Mouse (Mus musculus): ENCODE measurements around the gene Mef2b. TPM values are rescaled to one million over a fixed set of nuclear protein-coding genes. Genes with fewer than 3 reads are reported as not detected.

Gene Mef2b
- polyA plus RNA-seq (2014; fragmentation: Nextera tagmentation; extraction: Ambion mirVana), result 0.28 and 0.32 TPM in 2 replicates

GRCm38 (mm10) chr8:70139026-70139857, at the start of gene Mef2b, which contains the start of the genes Rfxank and Borcs8:
TSS of gene Mef2b (plus strand) at chr8:70139711.
TSS of gene Rfxank (minus strand) at chr8:70139154.
TSS of gene Borcs8 (plus strand) at chr8:70139499.
- DNase-seq (ENCODE audit: low spot score) (peak; percentile 100), ATAC-seq (ENCODE audit: low FRiP score) (peak; percentile 97)
- H3K4me1 ChIP-seq (replicated peaks; ENCODE audit: control insufficient read depth, insufficient read depth, low read length), result peaks cover 8% of the 10 kb centered on the region; the same call in 1 of the 2 replicates
- peak within 1 kb of the TSS; percentile 61 for H3K27ac ChIP-seq (ENCODE audit: low read depth, low read length)
- H3K27me3 ChIP-seq (ENCODE audit: control insufficient read depth, insufficient read depth, low read length), result no peaks in the 10 kb centered on the region
- peak within 1 kb of the TSS; percentile 79 for H3K4me3 ChIP-seq (ENCODE audit: low read depth, low read length)
- under 1% methylated on average over 46 of the region's 46 CpGs for WGBS
- peak within 1 kb of the TSS; percentile 77 for H3K9ac ChIP-seq (ENCODE audit: low read depth, low read length)
- 0 out of 2 replicates have a peak, but pooled peaks cover 6% of the 10 kb centered on the region for H3K36me3 ChIP-seq (ENCODE audit: control insufficient read depth, insufficient read depth, low read length)
- peak within 1 kb of the TSS; percentile 73 for H3K4me2 ChIP-seq (replicated peaks; ENCODE audit: low read depth, low read length)
- no peaks in the 10 kb centered on the region for H3K9me3 ChIP-seq (ENCODE audit: control insufficient read depth, low read length)

DNA sequence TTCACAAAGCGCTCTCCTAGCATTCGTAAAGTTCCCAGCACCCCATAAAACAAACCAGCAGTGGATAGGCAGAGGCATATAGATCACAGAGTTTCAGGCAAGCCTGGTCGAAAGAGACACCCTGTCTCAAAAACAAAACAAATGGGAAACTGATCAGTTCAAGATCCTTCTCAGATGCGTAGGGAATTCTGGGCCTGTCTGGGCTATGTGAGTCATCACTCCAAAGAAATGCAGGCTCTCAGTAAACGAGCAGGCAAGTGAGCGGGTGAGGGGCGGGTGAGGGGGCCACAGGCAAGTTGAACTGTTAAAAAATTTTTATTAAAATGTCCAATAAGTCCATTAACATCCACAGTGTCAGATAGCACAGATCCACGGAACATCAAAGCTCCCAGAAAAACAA, 46.7 kb upstream of the Mef2b start:
- 0 out of 2 replicates have a peak, but pooled peaks cover 8% of the 10 kb centered on the region for H3K4me1 ChIP-seq (replicated peaks; ENCODE audit: control insufficient read depth, insufficient read depth, low read length)
- peaks cover 19% of the 10 kb centered on the region for H3K27me3 ChIP-seq (ENCODE audit: control insufficient read depth, insufficient read depth, low read length)
- 72% methylated on average over 8 of the region's 8 CpGs for WGBS
- no peaks in the 10 kb centered on the region; the same call in 1 of the 2 replicates for H3K9me3 ChIP-seq (ENCODE audit: control insufficient read depth, low read length)
- DNase-seq (ENCODE audit: low spot score), result no peak
- peaks cover 10% of the 10 kb centered on the region for H3K36me3 ChIP-seq (ENCODE audit: control insufficient read depth, insufficient read depth, low read length)
- no peak overlapping the region for H3K4me3 ChIP-seq (ENCODE audit: low read depth, low read length)
- H3K9ac ChIP-seq (ENCODE audit: low read depth, low read length), result no peak overlapping the region
- ATAC-seq (ENCODE audit: low FRiP score), result no peak
- no peak overlapping the region for H3K4me2 ChIP-seq (replicated peaks; ENCODE audit: low read depth, low read length)
- H3K27ac ChIP-seq (ENCODE audit: low read depth, low read length), result no peak overlapping the region

DNA sequence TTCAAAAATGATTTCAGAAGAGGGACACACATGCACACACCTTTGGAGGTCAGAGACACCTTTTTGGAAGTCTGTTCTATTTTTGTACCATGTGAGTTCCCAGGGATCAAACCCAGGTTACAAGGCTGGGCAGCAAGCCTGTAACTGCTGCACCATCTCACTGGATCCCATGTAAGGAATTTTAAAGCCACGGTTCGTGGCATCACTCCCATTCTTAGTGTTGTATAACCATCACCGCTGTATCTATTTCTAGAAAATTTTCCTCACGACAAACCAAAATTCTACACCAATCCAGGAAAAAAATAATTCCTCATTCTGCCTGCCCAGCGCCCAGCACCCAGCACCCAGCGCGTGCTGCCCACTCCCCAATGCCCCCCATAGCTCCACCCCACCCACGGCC, 40.2 kb upstream of the Mef2b start:
- Histone ChIP-seq H3K9me3 (ENCODE audit: control insufficient read depth, low read length) (no peaks in the 10 kb centered on the region; the same call in 1 of the 2 replicates), H3K4me1 (replicated peaks; ENCODE audit: control insufficient read depth, insufficient read depth, low read length) (no peaks in the 10 kb centered on the region), H3K27ac (ENCODE audit: low read depth, low read length) (no peak overlapping the region), H3K27me3 (ENCODE audit: control insufficient read depth, insufficient read depth, low read length) (no peaks in the 10 kb centered on the region), H3K4me3 (ENCODE audit: low read depth, low read length) (no peak overlapping the region), H3K4me2 (replicated peaks; ENCODE audit: low read depth, low read length) (no peak overlapping the region), H3K36me3 (ENCODE audit: control insufficient read depth, insufficient read depth, low read length) (peaks cover 21% of the 10 kb centered on the region), H3K9ac (ENCODE audit: low read depth, low read length) (no peak overlapping the region)
- WGBS, result 82% methylated on average over 8 of the region's 8 CpGs
- ATAC-seq (ENCODE audit: low FRiP score) (no peak), DNase-seq (ENCODE audit: low spot score) (no peak)

DNA sequence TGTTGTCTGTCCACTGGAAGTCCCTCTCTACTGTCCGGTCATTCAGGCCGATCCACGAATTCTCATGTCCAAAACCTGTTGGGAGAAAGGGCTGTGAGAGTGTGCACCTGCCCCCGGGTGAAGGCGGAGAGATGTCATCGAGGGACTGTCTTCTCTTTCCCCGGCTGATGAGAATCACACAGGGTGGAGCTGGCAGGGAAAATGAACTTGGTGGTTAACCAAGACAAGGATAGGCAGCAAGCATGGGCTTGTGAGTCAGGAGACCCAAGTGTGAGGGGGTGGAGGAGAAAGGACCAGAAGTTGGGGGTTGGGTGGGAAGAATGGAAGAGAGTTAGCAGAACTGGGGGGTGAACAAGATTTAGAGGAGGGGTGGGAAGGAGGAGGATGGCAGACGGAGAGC, 39.3 kb upstream of the Mef2b start:
- H3K36me3 ChIP-seq (ENCODE audit: control insufficient read depth, insufficient read depth, low read length), result peaks cover 18% of the 10 kb centered on the region
- no peak overlapping the region for H3K4me2 ChIP-seq (replicated peaks; ENCODE audit: low read depth, low read length)
- ATAC-seq (ENCODE audit: low FRiP score), result no peak
- H3K4me3 ChIP-seq (ENCODE audit: low read depth, low read length), result no peak overlapping the region
- WGBS, result 91% methylated on average over 8 of the region's 8 CpGs
- no peak overlapping the region for H3K27ac ChIP-seq (ENCODE audit: low read depth, low read length)
- H3K4me1 ChIP-seq (replicated peaks; ENCODE audit: control insufficient read depth, insufficient read depth, low read length), result no peaks in the 10 kb centered on the region
- DNase-seq (ENCODE audit: low spot score), result no peak
- H3K27me3 ChIP-seq (ENCODE audit: control insufficient read depth, insufficient read depth, low read length), result no peaks in the 10 kb centered on the region
- H3K9ac ChIP-seq (ENCODE audit: low read depth, low read length), result no peak overlapping the region
- H3K9me3 ChIP-seq (ENCODE audit: control insufficient read depth, low read length), result no peaks in the 10 kb centered on the region; the same call in 1 of the 2 replicates

- Histone ChIP-seq H3K36me3 (ENCODE audit: control insufficient read depth, insufficient read depth, low read length) (peaks cover 7% of the 10 kb centered on the region; the same call in 1 of the 2 replicates), H3K9me3 (ENCODE audit: control insufficient read depth, low read length) (no peaks in the 10 kb centered on the region), H3K27ac (ENCODE audit: low read depth, low read length) (no peak overlapping the region), H3K27me3 (ENCODE audit: control insufficient read depth, insufficient read depth, low read length) (0 out of 2 replicates have a peak, but pooled peaks cover 1% of the 10 kb centered on the region), H3K9ac (ENCODE audit: low read depth, low read length) (no peak overlapping the region), H3K4me1 (replicated peaks; ENCODE audit: control insufficient read depth, insufficient read depth, low read length) (no peaks in the 10 kb centered on the region), H3K4me3 (ENCODE audit: low read depth, low read length) (no peak overlapping the region), H3K4me2 (replicated peaks; ENCODE audit: low read depth, low read length) (no peak overlapping the region)
- 19% methylated on average over 6 of the region's 6 CpGs for WGBS
- peak; percentile 52; the same call in 1 of the 2 replicates for ATAC-seq (ENCODE audit: low FRiP score)
- peak; percentile 31 for DNase-seq (ENCODE audit: low spot score)
These were observed 35.0 kb upstream of the Mef2b start for GRCm38 (mm10) chr8:70104506-70104905.

- Histone ChIP-seq H3K9me3 (ENCODE audit: control insufficient read depth, low read length) (no peaks in the 10 kb centered on the region), H3K4me2 (replicated peaks; ENCODE audit: low read depth, low read length) (no peak overlapping the region), H3K27me3 (ENCODE audit: control insufficient read depth, insufficient read depth, low read length) (0 out of 2 replicates have a peak, but pooled peaks cover 2% of the 10 kb centered on the region), H3K36me3 (ENCODE audit: control insufficient read depth, insufficient read depth, low read length) (peaks cover 7% of the 10 kb centered on the region; the same call in 1 of the 2 replicates), H3K9ac (ENCODE audit: low read depth, low read length) (no peak overlapping the region), H3K27ac (ENCODE audit: low read depth, low read length) (no peak overlapping the region), H3K4me3 (ENCODE audit: low read depth, low read length) (no peak overlapping the region), H3K4me1 (replicated peaks; ENCODE audit: control insufficient read depth, insufficient read depth, low read length) (no peaks in the 10 kb centered on the region)
- DNase-seq (ENCODE audit: low spot score) (no peak), ATAC-seq (ENCODE audit: low FRiP score) (no peak)
- WGBS, result 83% methylated on average over 7 of the region's 7 CpGs
These were observed 34.6 kb upstream of the Mef2b start for GRCm38 (mm10) chr8:70104922-70105321.

- Histone ChIP-seq H3K27me3 (ENCODE audit: control insufficient read depth, insufficient read depth, low read length) (peaks cover 38% of the 10 kb centered on the region), H3K9me3 (ENCODE audit: control insufficient read depth, low read length) (no peaks in the 10 kb centered on the region; the same call in 1 of the 2 replicates)
- 87% methylated on average over 2 of the region's 2 CpGs for WGBS
These were observed 29.1 kb upstream of the Mef2b start for GRCm38 (mm10) chr8:70110451-70110850.

GRCm38 (mm10) chr8:70111192-70111795, 28.2 kb upstream of the Mef2b start:
- Histone ChIP-seq H3K9me3 (ENCODE audit: control insufficient read depth, low read length) (no peaks in the 10 kb centered on the region; the same call in 1 of the 2 replicates), H3K27ac (ENCODE audit: low read depth, low read length) (no peak overlapping the region), H3K36me3 (ENCODE audit: control insufficient read depth, insufficient read depth, low read length) (peaks cover 13% of the 10 kb centered on the region), H3K4me3 (ENCODE audit: low read depth, low read length) (no peak overlapping the region), H3K27me3 (ENCODE audit: control insufficient read depth, insufficient read depth, low read length) (peaks cover 45% of the 10 kb centered on the region), H3K4me1 (replicated peaks; ENCODE audit: control insufficient read depth, insufficient read depth, low read length) (no peaks in the 10 kb centered on the region; the same call in none of the 2 replicates), H3K9ac (ENCODE audit: low read depth, low read length) (no peak overlapping the region), H3K4me2 (replicated peaks; ENCODE audit: low read depth, low read length) (no peak overlapping the region)
- 55% methylated on average over 23 of the region's 23 CpGs for WGBS
- DNase-seq (ENCODE audit: low spot score), result no peak
- ATAC-seq (ENCODE audit: low FRiP score), result no peak

More at GRCm38 (mm10) chr8:70110451-70110850, 29.1 kb upstream of the Mef2b start:
- ATAC-seq (ENCODE audit: low FRiP score) (no peak), DNase-seq (ENCODE audit: low spot score) (no peak)
- no peak overlapping the region for H3K9ac ChIP-seq (ENCODE audit: low read depth, low read length)
- no peak overlapping the region for H3K4me3 ChIP-seq (ENCODE audit: low read depth, low read length)
- no peak overlapping the region for H3K4me2 ChIP-seq (replicated peaks; ENCODE audit: low read depth, low read length)
- H3K27ac ChIP-seq (ENCODE audit: low read depth, low read length), result no peak overlapping the region
- H3K36me3 ChIP-seq (ENCODE audit: control insufficient read depth, insufficient read depth, low read length), result peaks cover 13% of the 10 kb centered on the region
- no peaks in the 10 kb centered on the region; the same call in none of the 2 replicates for H3K4me1 ChIP-seq (replicated peaks; ENCODE audit: control insufficient read depth, insufficient read depth, low read length)
